Mouse (Mus musculus) frontal cortex, adult (tissue): ENCODE data around the gene Timm29.
"Not testable (repeated sequence)": the region's sequence is repeated elsewhere in the genome, so short reads cannot be mapped to it uniquely, and the experiment has no call there.

Experiments used
- ATAC-seq: cut with Nextera tagmentation; 2 replicates; pipeline ENCODE4 v1.9.2; 2017; ENCODE audit warnings: mild to moderate bottlenecking, moderate library complexity, mixed read lengths; ENCODE audit not compliant: low TSS enrichment

Gene Timm29

GRCm38 (mm10) chr9:21578226-21578625, 14.3 kb upstream of the Timm29 start:
- no peak for ATAC-seq

DNA sequence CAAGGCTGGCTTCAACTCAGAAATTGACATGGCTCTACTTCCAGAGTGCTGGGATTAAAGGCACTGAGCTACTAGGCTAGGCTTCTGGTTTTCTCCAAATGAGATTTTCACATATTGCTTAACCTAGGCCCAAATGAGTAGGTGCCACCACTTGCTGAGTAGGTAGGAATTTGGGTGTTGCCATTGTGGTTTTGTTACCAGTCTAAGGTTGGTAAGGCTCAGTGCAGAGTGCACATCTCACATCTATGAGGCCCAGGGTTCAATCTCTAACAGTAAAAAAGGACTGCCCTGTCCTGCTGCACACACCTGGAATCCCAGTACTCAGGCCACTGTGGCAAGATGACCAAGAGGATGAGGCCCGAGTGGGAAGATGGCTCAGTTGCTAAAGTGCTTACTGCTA, 7.1 kb upstream of the Timm29 start:
- ATAC-seq = no peak

DNA sequence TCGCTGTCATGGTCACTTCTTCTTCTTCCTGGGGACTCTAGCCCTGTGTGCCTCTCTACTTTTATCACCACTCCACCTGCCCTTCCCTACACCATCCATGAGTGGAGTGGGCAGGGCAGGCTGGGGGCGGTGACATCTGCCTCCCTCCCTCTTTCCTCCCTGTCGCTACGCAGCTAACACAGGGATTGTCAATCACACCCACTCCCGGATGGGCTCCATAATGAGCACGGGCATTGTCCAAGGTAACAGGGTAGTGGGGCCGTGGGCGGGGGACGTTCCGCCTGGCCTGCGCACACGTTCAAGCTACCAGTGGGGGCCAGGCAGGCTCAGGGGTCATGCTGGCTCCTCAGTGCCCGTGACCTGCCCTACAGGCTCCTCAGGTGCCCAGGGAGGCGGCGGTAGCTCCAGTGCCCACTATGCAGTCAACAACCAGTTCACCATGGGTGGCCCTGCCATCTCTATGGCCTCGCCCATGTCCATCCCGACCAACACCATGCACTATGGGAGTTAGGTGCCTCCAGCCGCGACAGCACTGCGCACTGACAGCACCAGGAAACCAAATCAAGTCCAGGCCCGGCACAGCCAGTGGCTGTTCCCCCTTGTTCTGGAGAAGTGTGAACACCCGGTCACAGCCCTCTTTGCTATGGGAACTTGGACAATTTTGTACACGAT, 4.7 kb upstream of the Timm29 start:
- ATAC-seq = peak; percentile 3; the same call in 1 of the 2 replicates

DNA sequence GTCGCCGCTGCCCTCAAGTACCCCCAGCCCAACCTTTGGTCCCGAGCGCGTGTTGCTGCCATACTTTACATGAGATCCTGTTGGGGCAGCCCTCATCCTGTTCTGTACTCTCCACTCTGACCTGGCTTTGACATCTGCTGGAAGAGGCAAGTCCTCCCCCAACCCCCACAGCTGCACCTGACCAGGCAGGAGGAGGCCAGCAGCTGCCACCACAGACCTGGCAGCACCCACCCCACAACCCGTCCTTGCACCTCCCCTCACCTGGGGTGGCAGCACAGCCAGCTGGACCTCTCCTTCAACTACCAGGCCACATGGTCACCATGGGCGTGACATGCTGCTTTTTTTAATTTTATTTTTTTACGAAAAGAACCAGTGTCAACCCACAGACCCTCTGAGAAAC, 4.2 kb upstream of the Timm29 start:
- ATAC-seq = no peak

GRCm38 (mm10) chr9:21589538-21589937, 3.0 kb upstream of the Timm29 start:
- no peak for ATAC-seq

- ATAC-seq = no peak
Measured at GRCm38 (mm10) chr9:21591127-21591830, 1.2 kb upstream of the Timm29 start.

DNA sequence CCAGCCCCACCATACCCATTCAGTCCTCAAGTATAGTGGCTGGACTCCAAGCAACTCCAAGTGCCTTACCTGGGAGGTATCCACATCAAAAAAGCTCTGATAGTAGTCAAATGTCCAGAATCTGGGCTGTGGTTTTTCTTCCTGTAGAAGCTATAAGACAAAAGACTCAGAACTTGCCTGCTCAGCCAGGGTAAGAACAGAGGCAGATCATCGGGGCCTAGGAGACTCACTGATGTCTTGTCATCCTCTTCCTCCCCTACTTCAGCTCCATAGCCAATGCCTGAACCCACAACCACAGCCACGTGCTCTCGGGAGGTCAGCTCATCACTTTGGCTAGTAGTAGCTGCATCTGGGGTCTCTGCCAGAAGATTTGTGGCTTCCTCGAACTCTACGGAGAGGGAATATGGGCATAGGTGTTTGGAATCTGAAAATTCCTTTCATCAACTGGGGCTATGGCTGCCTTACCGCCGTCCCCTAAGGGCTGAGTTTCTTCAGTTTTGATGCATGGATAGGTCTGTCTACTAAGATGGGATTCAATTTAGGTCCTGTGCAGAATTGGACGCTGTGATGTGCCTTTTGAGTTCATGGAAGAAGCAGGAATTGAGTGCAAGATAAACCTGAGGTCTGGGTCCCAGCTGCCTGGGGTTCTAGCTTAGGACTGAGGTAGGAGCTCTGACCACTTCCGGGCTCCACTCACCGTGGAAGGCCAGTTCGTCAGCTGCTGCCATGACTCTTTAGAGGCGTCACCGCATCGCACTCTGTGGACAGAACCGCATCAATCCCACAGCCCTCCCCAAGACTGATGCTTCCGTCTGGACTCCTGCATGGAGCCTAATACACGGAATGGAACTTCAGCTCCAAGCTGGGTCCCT, 455 bp upstream of the Timm29 start:
- peak; percentile 53 for ATAC-seq

GRCm38 (mm10) chr9:21593122-21593721, 700 bp downstream of the Timm29 start:
- ATAC-seq = peak; percentile 32

DNA sequence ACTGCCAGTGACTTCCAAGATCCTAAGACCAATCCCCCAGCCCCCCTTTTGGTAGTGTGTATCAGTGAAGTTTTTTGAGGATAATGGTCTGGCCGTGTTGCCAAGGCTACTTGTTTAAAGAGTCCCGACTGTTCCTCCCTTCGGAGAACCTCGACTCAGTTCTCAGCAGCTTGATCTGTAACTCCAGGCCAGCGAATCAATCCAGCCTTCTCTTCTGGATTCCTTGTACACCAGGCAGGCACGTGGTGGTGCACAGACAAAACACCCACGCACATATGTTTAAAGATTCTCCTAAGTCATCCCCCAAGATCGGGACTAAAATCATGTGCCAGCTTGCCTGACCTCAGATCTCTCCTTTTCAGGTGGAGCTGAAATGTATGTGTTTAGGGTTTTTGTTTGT, 1.8 kb downstream of the Timm29 start:
- not testable (repeated sequence) for ATAC-seq

DNA sequence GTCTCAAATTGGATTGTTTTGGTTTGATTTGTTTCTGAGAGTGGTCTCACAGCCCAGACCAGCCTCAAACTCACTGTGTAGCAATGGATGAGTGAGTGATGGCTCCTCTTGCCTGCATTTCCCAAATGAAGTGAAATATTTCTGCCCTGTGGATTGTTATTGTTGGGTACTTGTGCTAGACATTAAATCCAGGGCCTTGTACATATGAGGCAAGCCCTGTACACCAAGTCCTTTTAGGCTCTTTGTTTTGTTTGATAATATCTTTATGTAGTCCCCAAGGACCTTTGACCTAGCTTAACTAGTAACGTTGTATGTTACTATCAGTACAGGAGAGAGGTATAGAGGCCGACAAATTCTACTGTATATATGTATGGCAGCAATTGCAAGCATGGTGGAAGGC, 2.3 kb downstream of the Timm29 start:
- no peak for ATAC-seq

DNA sequence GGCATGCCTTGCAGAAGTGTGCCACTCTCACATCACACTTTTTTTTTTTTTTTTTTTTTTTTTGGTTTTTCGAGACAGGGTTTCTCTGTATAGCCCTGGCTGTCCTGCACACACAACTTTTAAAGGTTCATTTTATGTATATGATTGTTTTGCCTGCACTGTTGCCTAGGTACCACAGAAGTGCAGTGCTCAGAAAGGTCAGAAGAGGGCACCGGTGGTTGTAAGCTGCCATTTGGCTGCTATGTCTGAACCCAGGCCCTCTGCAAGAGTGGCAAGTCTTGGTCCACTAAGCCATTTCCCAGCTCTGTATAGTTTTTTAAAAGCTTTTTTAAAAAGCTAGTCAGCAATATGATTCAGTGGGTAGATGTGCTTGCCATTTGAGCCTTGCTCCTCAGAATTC, 5.7 kb downstream of the Timm29 start:
- no peak for ATAC-seq

DNA sequence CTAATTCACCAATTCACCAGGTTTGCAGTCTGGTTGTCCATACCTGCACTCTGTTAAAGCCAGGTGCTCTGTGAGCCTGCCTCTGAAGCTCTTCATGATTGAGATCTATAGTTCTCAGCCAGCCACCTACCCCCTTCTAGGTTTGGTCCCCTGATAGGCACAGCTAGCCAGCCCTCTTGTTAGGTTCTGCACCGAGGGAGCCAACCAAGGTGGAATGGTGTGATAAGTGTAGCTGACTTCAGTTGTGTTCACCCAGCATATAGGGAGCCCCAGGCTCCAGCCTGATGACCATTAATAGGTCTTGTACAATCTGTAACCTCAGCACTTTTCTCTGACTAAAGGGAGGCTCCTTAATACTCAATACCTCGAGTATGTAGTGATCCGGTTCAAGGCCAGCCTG, 7.7 kb downstream of the Timm29 start:
- ATAC-seq = no peak

GRCm38 (mm10) chr9:21601073-21601472, 8.6 kb downstream of the Timm29 start:
- ATAC-seq = no peak

DNA sequence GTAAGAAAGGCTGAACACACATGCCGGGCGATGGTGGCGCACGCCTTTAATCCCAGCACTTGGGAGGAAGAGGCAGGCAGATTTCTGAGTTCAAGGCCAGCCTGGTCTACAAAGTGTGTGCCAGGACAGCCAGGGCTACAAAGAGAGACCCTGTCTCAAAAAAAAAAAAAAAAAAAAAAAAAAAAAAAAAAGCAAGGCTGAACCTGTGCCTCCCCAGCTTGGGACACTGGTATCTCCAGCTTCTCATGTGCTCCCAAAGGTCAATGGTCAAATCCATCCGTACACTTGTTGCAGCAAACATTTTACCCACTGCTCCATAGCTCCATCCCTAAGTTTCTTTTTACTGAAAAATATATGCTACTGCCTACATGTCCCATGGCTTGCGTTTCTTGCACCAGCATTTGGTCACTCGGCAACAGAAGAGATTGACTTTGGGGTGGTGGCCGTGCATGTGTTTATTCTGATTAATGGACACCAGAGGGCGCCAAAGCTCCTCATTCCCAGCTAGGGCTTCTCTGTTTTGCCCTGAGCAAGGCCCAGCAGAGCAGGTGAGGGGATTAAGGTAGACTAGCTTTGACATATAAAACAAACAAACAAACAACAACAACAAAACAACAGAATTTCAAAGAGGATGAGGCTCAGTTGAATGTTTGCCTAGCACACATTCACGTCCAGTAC, 9.3 kb downstream of the Timm29 start:
- peak; percentile 71; the same call in 1 of the 2 replicates for ATAC-seq

GRCm38 (mm10) chr9:21604119-21604518, 11.6 kb downstream of the Timm29 start:
- ATAC-seq = no peak

GRCm38 (mm10) chr9:21605865-21606264, 13.3 kb downstream of the Timm29 start:
- no peak for ATAC-seq

- no peak for ATAC-seq
Measured at GRCm38 (mm10) chr9:21606648-21607047, 14.1 kb downstream of the Timm29 start.

- no peak for ATAC-seq
Measured at GRCm38 (mm10) chr9:21609861-21610260, 17.3 kb downstream of the Timm29 start.

DNA sequence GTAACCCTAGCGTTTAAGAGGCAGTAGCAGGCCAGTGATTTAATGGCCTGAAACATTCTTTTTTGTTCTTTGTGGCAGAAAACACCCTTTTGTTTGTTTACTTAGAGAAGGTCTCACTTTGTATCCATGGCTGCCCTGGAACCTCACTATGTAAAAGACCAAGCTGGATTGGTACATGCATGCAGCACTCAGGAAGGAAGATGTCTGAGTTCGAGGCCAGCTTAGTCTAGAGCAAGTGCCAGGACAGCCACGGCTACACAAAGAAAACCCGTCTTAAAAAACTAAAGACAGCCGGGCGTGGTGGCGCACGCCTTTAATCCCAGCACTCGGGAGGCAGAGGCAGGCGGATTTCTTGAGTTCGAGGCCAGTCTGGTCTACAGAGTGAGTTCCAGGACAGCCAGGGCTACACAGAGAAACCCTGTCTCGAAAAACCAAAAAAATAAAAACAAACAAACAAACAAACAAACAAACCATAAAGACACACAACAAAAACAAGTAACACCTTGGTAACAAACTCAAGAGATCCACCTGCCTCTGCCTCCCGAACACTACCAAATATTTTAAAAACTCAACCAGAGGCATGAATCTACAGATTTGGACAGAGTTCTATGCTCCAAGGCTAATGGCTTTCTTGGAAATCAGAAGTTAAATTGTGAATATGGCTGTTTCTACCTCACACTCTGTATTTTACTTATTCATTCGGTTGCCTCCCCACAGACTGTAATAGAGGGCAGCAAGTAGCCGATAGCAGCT, 22.5 kb downstream of the Timm29 start:
- ATAC-seq = 0 out of 2 replicates have a peak, but pooled peaks have one; percentile 0

DNA sequence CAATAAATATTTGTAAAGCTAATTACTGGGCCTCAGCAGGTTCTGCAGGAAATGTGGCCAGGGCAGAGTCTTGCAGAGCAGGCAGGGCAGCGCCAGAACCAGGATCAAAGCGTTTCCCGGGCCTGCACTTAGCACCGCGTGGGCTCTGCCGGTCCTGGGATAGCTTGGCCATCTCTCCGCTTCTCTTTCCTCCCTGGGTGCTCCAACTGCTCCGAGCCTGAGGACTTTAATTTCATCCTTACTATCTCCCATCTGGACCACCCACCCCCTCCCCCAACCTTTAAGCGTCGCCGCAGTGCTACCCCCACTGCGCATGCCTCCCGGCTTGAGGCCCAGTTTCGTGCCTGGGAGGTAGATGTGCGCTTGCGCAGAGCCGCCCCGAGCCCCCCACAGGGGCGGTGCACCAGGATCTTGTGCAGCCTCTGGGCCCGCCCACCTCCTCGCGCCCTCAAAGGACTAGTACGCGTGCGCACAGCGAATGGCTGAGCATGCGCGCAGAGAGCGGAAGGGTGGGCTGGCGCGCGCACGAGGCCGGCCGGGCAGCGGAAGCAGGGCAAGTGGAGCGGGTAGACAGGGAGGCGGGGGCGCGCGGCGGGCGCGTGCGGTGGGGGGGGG, 23.2 kb downstream of the Timm29 start, which contains the start of gene Smarca4:
Gene Smarca4 (plus strand): TSS at position 553 of the 615 bp plus-strand sequence.
- ATAC-seq = peak; percentile 97
